Mouse (Mus musculus) lung, postnatal 0 days (tissue): Measurements from ENCODE around the gene Ppp1r9a.

ENCODE experiments used
- CTCF ChIP-seq: IDR thresholded peaks from 2 replicates; pipeline ENCODE4 v1.5.1; 2016; ENCODE audit warnings: antibody characterized with exemption, mild to moderate bottlenecking
- EP300 ChIP-seq: IDR thresholded peaks from 2 replicates; pipeline ENCODE4 v1.6.1; 2016; ENCODE audit warnings: antibody characterized with exemption, mild to moderate bottlenecking, control low read depth

DNA sequence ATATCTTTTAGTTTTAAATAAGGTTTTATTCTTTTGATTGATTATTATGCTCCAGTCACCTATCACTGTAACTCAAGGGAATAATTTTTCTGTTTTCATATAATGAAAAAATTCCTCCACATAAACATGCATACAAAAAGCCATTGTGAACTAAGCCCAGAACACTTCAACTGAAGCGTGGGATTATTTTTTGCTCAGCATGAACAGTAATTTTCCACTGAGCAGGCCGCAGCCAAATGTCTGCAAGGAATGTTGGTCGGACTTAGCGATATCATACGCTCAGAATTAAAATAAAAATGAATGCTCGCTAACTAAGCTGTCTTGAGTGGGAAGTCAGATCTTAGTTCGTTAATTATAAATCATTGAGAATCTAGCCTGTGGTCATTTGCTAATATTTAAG, 122.2 kb downstream of the Ppp1r9a start:
- no peak for TF ChIP-seq EP300
- TF ChIP-seq CTCF: no peak
